Comparison of ENCODE assay signal across 7 mouse cellular contexts in genomic region chr5:108367871-108368332, GRCm38 (mm10). TPM values are rescaled to one million over a fixed set of nuclear protein-coding genes. Genes with fewer than 3 reads are reported as not detected.
A peak's percentile ranks its signal among the peaks of the same experiment; 100 is the strongest.
DNase-seq lines count a peak whose midpoint lies in the region; ATAC-seq and TF ChIP-seq lines count a peak whose summit lies in the region.

Gm42517 (minus strand) TSS chr5:108367922.

- peak within 1 kb of the TSS; percentile 48 for H3K4me3 ChIP-seq in lung, adult 2 months (replicated peaks; ENCODE audit: extremely low read depth, low read depth, low read length)
- H3K4me3 ChIP-seq in cerebellum, adult 2 months (replicated peaks; ENCODE audit: insufficient read depth, low read depth, low read length): peak within 1 kb of the TSS; percentile 83
- peak within 1 kb of the TSS; percentile 53 for H3K4me3 ChIP-seq in forebrain, embryonic 11.5 days (ENCODE audit: low read depth, low read length)
- peak within 1 kb of the TSS; percentile 54 for H3K4me3 ChIP-seq in midbrain, embryonic 11.5 days (ENCODE audit: low read depth, low read length)

- no peaks in the 10 kb centered on the region for H3K36me3 ChIP-seq in forebrain, embryonic 11.5 days (ENCODE audit: control insufficient read depth, insufficient read depth, low read length)
- no peaks in the 10 kb centered on the region for H3K36me3 ChIP-seq in midbrain, embryonic 11.5 days (ENCODE audit: control insufficient read depth, insufficient read depth, low read length)

- no peak for TF ChIP-seq CTCF in lung, adult 2 months (IDR thresholded peaks at IDR 0.05; ENCODE audit: insufficient read depth, low read length)
- no peak for TF ChIP-seq CTCF in cerebellum, adult 2 months (IDR thresholded peaks at IDR 0.05; ENCODE audit: borderline replicate concordance, insufficient read depth, low read depth, low read length)

- no peaks in the 10 kb centered on the region for H3K9me3 ChIP-seq in forebrain, embryonic 11.5 days (ENCODE audit: control insufficient read depth, low read length)
- H3K9me3 ChIP-seq in midbrain, embryonic 11.5 days (ENCODE audit: control insufficient read depth, low read length): no peaks in the 10 kb centered on the region

- H3K9ac ChIP-seq in forebrain, embryonic 11.5 days (ENCODE audit: low read length): peak within 1 kb of the TSS; percentile 40
- H3K9ac ChIP-seq in midbrain, embryonic 11.5 days (ENCODE audit: low read length): peak within 1 kb of the TSS; percentile 43

- DNase-seq in lung, adult 2 months: no peak
- no peak for DNase-seq in lung, postnatal 25 days (ENCODE audit: low spot score)
- DNase-seq in cerebellum, adult 2 months: peak; percentile 38 to 43
- DNase-seq in forebrain, embryonic 11.5 days (ENCODE audit: low spot score): peak; percentile 58
- DNase-seq in kidney, postnatal 14 days: peak; percentile 4
- DNase-seq in midbrain, embryonic 11.5 days (ENCODE audit: low spot score, missing footprints): peak; percentile 84
- no peak for DNase-seq in spleen, postnatal 10 days (ENCODE audit: low spot score in 2 of 2)

- WGBS in lung, adult 2 months: 1% methylated on average over 35 of the region's 36 CpGs
- 5% methylated on average over 33 of the region's 36 CpGs for WGBS in cerebellum, adult 2 months
- 3% methylated on average over 19 of the region's 36 CpGs for WGBS in forebrain, embryonic 11.5 days
- 5% methylated on average over 12 of the region's 36 CpGs for WGBS in midbrain, embryonic 11.5 days

- H3K4me2 ChIP-seq in forebrain, embryonic 11.5 days (ENCODE audit: low read depth, low read length, severe bottlenecking): peak within 1 kb of the TSS; percentile 89
- peak within 1 kb of the TSS; percentile 90 for H3K4me2 ChIP-seq in midbrain, embryonic 11.5 days

- no peaks in the 10 kb centered on the region for H3K27me3 ChIP-seq in cerebellum, adult 2 months (ENCODE audit: control insufficient read depth, insufficient read depth, low read length)
- peaks cover 69% of the 10 kb centered on the region for H3K27me3 ChIP-seq in forebrain, embryonic 11.5 days (ENCODE audit: control insufficient read depth, insufficient read depth, low read length)
- peaks cover 69% of the 10 kb centered on the region for H3K27me3 ChIP-seq in midbrain, embryonic 11.5 days (ENCODE audit: control insufficient read depth, insufficient read depth, low read length)

- H3K27ac ChIP-seq in cerebellum, adult 2 months (ENCODE audit: insufficient read depth, low read length): peak within 1 kb of the TSS; percentile 28; the same call in 1 of the 2 replicates
- H3K27ac ChIP-seq in forebrain, embryonic 11.5 days (ENCODE audit: low read depth, low read length): no peak within 1 kb of the TSS
- no peak within 1 kb of the TSS for H3K27ac ChIP-seq in midbrain, embryonic 11.5 days (ENCODE audit: low read depth, low read length)

- ATAC-seq in forebrain, embryonic 11.5 days (replicated peaks; ENCODE audit: low FRiP score): peak; percentile 19; the same call in 1 of the 2 replicates
- ATAC-seq in midbrain, embryonic 11.5 days (ENCODE audit: low FRiP score): peak; percentile 53

- H3K4me1 ChIP-seq in lung, adult 2 months (ENCODE audit: control insufficient read depth, insufficient read depth, low read length): peaks cover 5% of the 10 kb centered on the region; the same call in 1 of the 2 replicates
- peaks cover 7% of the 10 kb centered on the region; the same call in 1 of the 2 replicates for H3K4me1 ChIP-seq in cerebellum, adult 2 months (ENCODE audit: control insufficient read depth, insufficient read depth, low read length)
- peaks cover 13% of the 10 kb centered on the region; the same call in 1 of the 2 replicates for H3K4me1 ChIP-seq in forebrain, embryonic 11.5 days (replicated peaks; ENCODE audit: control insufficient read depth, insufficient read depth, low read length)
- H3K4me1 ChIP-seq in midbrain, embryonic 11.5 days (ENCODE audit: control insufficient read depth, insufficient read depth, low read length): peaks cover 14% of the 10 kb centered on the region

- no peak for TF ChIP-seq POLR2A in lung, adult 2 months (IDR thresholded peaks at IDR 0.05; ENCODE audit: borderline replicate concordance, extremely low read depth, low read depth, low read length)
- no peak for TF ChIP-seq POLR2A in cerebellum, adult 2 months (IDR thresholded peaks at IDR 0.05; ENCODE audit: borderline replicate concordance, insufficient read depth, low read length)

RNA-seq across cellular contexts. Expression of gene Gm42517, which starts in this region (rescaled TPM):
- polyA plus RNA-seq in lung, adult 2 months (2012; rRNA removed): 1.7 and 2.3 TPM in 2 replicates
- 12.5 and 13.9 TPM in 2 replicates for polyA plus RNA-seq in cerebellum, adult 2 months (2012; rRNA removed)
- polyA plus RNA-seq in forebrain, embryonic 11.5 days (2014; fragmentation: Nextera tagmentation; extraction: Ambion mirVana): 0.13 TPM in 1 of 2 replicates, not detected in the other
- polyA plus RNA-seq in midbrain, embryonic 11.5 days (2014; fragmentation: Nextera tagmentation; extraction: Ambion mirVana): 0.11 and 0.17 TPM in 2 replicates

Comparison
In these comparisons a context has a peak if more than half of its experiments do, and no peak if none do; other contexts are left out.
1. Peak in DNase-seq, ATAC-seq, H3K4me3 ChIP-seq, H3K9ac ChIP-seq and H3K4me2 ChIP-seq in forebrain, embryonic 11.5 days; RNA of the gene not detected or under 1 TPM.
2. Peak in DNase-seq, ATAC-seq, H3K4me3 ChIP-seq, H3K9ac ChIP-seq and H3K4me2 ChIP-seq in midbrain, embryonic 11.5 days; RNA of the gene not detected or under 1 TPM.
3. DNase-seq: peak in cerebellum, adult 2 months (2 of 2) and kidney, postnatal 14 days (single experiment); none in lung, adult 2 months (single experiment), lung, postnatal 25 days (single experiment) and spleen, postnatal 10 days (0 of 2).
4. Peak in every context shown above with its lines, with median percentiles within 50 percentile points of each other: H3K4me3 ChIP-seq.